Mouse (Mus musculus): ENCODE results near the gene Ttf2. TPM values are rescaled to one million over a fixed set of nuclear protein-coding genes. Genes with fewer than 3 reads are reported as not detected.
A peak's percentile ranks its signal among the peaks of the same experiment; 100 is the strongest.

Gene Ttf2
- 13.2 and 14.4 TPM in 2 replicates for total RNA-seq (2021)
- long read RNA-seq, full-length matches to known transcripts, result 7 of 12 reads
- long read RNA-seq, partial matches to known transcripts, result 4 of 12 reads
- long read RNA-seq, other reads (novel, unspliced or antisense), result 1 of 12 reads

DNA sequence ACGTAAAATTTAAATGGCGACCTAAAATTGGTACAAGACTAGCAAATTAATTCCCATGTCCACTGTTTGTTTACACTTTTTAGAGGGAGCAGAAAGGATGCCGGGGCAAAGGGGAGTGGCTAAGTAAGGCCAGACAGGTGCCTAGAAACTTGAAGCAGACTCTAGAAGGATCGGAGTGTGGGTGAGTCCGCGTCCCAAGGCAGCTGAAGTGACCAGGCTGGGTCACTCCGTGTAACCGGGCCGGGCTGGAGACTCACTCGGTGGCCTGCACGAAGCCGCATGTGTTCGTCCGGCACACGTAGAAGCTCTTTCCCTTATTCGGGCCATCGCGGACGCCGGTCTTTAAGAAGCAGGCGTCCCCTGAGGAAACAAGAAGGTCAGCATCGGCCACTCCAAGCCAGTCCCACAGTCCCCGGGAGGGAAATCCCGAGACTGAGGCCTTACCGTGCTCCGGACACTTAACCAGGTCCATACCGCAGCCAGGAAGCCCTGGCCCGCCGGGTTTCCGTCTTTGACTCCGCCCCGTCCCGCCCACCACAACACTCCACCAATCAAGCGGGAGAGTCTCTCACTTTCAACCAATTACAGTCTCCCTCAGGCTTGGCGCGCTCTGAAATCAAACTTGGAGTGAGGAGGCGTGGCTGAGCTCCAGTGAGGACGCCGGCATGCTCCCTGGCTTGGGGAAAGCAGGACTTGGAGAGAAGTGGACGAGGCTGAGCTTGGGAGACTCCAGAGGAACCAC, at the start of gene Ttf2:
Gene Ttf2, minus strand, starts transcription at position 488 of the 742 bp plus-strand sequence.
- peak; percentile 93 for DNase-seq

DNA sequence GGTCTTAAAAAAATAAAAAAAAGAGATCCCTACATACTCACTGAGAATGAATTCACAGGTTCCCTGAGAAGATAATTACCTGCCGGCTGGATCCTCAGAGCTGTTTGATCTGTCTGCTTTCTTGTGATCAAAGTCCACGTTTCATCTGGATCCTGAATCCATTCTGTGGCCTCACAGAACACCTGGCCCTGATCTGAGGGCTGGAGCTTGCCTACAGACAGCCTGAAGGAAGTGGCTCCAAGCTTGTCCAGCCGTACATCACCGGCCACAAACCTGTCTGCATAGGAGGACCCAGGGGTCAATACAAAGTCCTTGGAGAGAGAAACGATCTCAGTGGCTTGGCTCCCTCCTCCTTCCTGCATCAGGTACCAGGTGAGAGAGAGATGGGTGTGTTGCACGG, 49.0 kb upstream of the Ttf2 start:
- DNase-seq, result no peak

DNA sequence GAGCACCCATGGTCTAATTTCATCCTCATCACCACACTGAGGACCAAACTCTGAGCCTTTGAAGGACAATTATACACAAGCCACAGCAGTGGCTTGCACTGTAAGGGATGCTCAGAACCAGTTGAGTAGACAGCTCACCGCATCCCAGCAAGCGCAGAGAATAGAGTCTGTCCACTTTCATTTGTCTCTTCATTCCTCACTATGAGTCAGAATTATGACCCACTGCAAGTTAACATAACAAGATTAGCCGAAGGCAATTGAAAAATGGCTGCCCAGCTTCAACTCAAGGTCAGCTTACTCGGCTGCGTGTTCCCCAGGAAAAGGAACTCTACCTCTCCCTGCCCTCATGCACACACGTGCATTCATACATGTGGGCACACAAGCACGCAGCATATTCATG, 46.6 kb upstream of the Ttf2 start:
- DNase-seq, result no peak

DNA sequence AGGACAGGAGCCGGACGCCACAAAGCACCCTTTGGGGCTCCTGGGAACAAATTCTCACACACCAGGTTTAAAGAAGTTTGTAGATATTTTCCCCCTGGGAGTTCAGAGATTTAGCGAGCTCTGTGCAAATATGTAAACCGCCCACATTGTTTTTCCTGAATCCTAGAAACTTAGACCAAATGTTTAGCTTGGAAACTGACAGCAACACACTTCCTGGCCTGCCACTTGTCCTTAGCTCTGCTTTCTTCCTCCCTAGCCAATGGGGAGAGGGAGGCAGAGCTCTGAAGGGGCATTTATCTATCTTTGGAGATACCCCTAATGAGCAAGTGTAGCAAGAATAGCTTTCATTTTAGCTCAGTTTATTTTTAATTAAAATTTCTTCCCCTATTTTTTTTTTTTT, 45.8 kb upstream of the Ttf2 start:
- DNase-seq, result no peak

DNA sequence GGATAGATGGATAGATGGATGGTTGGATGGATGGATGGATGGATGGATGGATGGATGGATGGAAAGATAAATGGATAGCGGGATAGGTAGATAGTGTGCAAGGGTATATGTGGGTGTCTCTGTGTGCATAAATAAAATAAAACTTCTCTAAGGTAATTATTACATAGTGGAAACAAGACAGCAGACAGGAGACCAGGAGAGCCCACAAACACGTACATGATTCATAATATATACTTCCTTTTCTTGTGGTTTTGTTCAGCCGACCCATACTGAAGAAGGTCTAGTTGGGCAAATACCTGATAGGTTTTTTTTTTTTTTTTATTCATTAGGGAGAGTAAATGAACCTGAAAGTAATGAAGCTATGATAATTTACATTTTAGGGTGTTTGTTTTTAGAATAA, 44.1 kb upstream of the Ttf2 start:
- no peak for DNase-seq

DNA sequence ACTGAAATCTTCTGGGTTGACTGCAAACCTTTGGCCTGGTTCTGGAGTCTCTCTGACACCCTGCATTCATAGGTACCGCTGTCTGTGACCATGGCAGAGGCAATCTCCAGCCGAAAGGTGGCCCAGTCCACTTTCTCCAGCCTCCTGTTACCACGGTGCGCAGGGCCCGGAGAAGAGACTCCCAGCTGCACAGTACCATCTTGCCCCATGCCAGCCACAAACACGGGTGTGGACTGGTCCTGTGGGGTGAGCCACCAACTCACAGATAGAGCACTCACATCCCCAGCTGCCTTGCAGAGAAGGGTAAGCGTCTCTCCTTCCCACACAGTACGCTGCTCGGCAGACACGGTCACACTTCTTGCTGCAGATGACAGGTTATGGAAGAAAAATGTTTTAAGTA, 43.5 kb upstream of the Ttf2 start:
- DNase-seq, result no peak

DNA sequence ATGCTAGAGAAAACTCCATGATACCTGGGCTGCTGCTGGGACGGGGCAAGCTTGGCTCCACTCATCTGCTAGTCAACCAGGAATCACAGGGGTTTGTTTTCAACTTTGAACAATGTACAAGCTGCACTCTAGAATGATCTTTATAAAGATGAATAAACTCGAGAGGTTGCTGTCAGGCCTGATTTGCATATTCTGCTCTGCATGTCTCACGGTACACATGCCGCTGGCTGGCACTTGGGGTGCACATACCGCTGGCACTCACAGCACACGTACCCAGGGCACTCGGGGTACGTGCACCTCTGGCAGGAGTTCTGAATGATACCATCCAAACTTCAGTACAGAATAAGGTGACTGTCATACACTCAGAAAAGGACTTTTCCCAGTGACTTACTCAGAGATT, 43.1 kb upstream of the Ttf2 start:
- no peak for DNase-seq

DNA sequence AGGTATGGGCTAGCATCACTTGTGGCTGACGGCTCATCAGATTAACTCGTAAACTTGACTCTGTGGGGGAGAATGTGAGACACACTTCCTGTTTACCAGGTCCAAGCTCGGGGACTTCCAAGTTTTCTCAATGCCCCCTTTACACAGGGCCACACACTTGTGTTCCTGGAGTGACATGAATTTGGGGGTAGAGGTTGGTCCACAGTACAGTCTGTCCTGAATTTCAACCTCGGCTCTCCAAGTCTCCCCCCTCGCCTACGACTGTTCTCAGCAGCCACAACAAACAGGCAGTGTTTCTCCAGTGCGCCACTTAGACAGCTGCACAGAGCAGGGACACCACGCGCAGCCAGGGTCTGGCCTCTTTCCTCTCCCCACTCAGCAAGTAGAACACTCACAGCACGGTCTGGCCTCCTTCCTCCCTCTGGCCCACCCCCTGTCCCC, 42.7 kb upstream of the Ttf2 start:
- DNase-seq, result no peak

DNA sequence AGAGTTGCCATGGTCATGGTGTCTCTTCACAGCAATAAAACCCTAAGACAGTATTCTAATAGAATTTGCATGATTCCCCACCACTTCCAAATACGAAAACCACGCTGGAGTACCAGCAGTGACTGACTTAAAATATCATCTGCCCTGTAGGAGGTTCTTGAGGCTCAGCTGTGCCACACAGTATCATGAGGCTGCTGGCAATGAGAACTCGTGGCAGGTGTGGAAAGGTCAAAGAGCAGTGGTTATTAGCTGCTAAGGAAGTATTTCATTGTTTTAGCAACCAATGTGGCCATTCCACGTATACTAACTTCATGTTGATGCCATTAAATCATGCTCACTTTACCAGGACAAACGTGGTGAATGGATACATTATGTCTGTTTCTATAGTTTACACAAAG, 41.7 kb upstream of the Ttf2 start:
- DNase-seq, result no peak

DNA sequence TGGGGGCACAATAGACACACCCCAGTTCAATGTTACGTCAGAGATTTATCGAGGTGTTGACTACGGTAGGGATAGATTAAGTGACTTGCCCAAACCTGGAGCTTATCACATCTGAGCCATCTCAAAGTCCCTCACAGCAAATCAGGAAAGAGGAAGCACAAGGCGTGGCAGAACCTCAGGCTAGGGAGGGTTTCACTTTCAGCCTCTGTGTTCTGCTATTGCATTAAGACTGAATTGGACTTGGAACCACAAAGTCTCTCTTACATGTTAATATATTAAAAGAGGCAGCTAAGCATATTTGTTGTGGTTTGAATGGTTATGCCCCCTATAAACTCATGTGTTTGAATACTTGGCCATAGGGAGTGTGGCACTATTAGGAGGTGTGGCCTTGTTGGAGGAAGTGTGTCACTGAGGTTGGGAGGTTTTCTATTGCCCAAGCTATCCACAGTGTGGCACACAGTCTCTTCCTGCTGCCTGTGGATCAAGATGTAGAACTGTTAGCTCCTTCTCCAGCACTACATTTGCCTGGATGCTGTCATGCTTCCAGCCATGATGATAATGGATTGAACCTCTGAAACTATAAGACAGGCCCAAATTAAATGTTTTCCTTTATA, 41.2 kb upstream of the Ttf2 start:
- no peak for DNase-seq

DNA sequence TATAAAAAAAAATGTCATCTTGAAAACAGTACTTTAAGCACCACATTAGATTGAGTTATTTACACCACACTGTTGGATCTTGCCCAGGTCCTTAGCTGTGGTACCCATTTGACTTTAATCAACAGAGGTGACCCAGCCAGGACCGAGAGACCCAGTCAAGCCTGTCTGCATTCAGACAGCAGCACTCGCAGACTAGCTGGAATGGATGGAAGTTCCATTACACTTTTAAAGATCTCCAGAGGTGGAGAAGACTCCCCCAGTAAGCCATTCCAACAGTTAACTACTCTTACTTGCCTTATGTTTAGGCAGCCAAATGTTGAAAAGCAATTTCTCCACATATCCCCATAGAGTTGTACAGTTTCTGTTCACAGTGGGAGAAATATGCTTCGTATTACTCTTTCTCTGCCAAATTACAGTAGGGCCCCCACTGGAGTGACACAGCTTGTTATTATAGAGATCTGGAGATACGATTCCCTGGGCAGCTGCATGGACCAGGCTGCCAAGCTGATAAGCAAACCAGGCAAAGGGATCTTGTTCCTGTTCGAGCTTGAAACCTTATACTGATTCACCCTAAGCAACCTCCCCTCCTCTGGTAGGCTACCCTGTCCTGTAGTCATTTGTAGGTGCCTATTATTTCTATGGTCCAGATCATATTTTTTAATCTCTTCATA, 37.8 kb upstream of the Ttf2 start:
- DNase-seq, result no peak

DNA sequence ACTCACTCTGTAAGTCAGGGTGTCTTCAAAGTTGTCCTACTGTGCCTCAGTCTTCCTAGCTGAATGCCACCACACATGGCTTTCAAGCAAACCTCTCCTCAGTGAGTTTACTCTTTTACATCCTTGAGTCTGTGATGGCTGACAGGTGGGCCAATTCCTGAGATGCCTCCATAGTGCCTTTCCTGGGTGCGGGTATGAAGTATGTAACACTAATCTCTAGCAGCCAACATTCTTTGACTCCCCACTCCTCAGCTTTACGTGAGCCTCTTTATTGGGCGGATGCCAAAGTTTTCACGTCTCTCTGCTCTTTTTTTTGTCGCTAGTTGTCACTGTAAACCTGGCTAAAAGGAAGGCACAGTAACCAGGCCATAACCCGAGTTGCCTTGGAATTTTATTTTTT, 35.9 kb upstream of the Ttf2 start:
- no peak for DNase-seq

DNA sequence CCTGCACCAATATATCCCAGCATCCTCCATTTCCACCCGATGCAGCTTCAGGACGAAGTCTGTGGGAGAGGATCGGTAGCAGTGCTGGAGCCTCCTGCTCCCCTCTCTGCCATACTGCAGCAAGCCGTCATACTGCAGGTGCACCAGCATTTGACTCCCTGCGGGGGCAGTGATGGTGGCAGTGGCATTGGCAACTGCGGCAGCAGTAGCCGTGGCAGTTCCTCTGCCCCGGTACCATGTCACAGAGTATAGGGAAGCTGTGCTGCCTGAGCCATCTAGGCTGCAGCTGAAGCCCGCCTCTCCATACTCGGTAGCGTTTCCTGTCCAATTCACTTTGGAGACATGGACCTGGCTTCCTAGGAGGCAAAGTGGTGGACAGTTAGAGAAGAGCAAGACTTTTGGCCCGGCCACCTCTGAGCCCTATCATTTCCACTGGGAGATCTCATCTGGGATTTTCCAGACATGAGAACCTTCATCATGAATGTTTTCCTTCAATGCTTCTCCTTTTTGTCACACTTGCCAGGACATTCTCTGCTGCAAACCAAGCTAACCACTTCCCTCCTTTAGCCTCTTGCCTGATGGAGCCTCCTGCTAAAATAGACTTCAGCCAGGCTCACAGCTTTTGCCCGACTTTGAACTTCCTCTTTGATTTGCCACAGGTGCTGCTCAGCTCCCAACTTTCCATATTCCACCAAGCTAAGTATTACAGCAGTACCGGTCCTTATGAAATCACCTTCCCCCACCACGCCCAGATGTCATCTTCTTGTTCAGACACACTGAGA, 34.3 kb upstream of the Ttf2 start:
- no peak for DNase-seq

DNA sequence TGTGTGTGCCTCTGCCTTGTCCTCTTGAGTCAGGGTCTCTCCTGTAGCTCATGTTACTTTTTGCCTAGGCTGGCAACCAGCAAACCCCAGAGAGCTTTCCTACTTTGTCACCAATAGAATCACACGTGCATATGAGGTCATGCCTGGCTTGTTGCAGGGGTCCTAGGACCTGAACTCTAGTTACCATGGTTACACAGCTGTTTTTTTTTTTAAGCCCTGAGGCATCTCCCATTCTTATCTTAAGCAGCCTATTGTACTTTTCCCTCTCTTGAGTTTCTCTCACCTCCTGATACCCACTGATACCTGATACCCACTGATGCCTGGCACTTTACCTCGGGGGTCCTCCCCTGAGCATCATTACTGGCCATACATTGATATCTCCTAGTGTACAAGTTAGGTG, 30.3 kb upstream of the Ttf2 start:
- no peak for DNase-seq

DNA sequence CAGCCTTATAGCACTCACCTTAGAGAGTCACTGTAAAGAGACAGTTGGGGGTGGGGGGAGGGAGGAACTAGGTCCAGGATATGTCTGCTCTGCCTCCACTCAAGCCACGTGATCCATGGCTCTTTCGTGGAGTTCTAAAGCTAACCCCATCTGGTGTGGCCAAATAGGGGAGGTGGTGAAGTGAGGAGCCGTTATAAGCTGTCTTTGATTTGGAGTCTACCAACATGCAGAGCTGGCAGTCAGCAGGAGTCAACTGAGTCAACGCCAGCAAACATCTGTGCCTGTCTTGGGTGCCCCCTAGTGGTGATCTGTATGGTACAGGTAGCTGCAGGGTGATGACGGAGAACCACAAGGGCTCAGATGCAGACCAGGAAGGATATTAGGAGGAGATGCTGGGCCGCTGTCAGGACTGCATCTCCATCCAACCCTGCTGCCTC, 29.5 kb upstream of the Ttf2 start:
- peak; percentile 70 for DNase-seq

DNA sequence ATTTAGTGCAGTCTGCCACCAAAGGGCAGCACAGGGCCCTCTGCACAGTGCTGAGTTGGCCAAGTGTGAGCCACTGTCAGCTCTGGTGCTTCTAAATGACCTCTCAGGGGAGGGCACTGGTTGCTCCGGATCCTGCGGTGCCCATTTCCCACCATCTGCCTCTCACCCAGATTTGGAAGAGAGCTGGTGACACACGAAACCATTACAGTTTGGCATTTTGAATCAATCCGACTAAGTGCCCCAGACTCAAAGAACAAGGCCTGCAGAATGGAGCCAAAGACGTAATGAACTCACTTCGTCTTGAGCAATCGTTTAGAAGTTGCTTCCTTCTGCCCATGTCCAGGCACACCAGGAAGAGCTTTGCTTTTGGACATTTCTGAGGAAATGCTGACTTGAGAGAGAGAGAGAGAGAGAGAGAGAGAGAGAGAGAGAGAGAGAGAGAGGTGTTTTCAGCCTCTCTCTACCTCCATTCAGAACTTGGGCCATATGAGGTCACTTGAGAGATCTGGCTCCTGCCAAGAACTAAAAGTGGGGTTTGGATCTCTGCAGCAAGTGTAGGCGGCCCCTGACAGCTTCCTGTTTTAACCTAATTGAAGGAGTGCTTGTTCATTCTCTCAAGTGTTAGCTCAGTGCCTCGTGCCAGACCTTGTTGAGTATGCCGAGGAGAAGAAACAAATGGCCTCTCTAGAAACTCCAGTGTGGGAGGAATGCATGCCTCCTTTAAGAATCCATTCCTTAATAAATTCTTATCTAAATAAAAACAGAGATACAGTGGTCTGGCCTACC, 28.5 kb upstream of the Ttf2 start:
- no peak for DNase-seq

DNA sequence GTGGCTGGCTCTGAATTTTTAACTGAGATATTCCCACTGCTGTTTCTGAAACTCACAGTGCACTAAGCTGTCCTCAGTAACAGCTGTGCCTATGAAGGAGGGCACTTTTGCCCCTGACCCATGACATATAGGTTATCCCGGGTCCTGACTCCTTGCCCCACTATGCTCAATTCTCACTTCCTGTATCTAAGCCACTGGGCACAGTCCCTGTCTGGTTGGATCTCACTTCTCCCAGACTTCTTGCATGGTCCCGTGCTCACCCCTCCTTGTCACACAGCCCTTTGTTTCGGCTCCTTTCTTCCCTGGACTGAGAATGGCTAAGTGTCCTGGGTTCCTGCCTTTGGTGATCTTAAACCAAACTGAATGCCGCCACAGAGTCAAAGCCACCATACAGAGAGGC, 24.8 kb upstream of the Ttf2 start:
- DNase-seq, result no peak

DNA sequence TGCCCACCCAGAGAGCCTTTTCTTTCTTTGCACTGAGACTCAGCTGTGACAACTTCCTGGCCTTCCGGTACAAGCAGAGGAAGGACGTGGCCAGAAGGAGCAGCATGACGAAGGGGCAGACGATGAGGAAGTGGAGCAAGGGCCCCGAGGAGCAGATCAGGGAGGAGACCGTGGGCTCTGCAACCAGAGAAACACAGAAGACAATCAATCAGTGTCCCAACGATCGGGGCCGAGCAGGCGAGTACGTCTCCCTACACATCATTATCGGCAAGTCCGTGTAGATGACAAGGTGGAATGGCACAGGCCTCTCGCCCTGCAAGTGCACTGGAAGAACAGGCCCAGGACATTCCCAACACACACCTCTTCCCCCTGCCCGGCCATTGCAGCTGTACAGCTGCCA, 24.3 kb upstream of the Ttf2 start:
- DNase-seq, result no peak

DNA sequence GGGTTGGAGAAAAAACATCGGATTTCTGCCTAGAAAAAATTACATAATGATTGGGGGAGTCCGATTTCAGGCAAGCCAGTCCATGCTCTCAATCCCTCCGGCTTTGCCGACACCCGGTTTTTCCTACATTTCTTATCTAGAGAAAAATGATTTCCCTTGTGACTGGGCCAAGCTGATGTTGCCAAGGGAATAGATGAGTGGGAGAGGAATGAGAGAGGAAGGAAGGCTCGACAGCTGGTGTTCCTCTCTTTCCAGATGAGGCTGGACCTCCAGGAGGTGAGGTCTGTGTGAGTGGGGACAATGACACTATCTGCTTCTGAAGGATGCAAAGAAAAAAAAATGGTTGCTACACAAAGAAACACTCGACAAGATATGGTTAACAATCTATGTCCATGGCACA, 23.7 kb upstream of the Ttf2 start:
- DNase-seq, result no peak

DNA sequence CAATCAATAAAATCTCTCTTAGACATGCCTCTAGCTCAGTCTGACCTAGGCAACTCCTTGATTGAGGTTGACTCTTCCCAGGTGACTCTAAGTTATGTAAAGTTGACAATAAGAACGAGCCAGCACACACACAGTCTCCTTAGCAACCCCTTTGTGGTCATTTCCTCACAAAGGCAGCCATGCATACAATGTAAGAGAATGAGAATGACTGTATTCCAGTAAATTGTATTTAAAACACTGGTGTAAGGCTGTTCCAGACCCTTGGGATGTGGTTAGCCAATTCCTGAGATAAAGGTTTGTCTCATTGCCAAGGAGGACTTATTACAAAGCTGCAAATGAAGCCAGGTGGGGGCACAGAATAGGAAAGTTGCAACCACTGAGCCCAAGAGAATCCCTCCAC, 20.8 kb upstream of the Ttf2 start:
- DNase-seq, result no peak

DNA sequence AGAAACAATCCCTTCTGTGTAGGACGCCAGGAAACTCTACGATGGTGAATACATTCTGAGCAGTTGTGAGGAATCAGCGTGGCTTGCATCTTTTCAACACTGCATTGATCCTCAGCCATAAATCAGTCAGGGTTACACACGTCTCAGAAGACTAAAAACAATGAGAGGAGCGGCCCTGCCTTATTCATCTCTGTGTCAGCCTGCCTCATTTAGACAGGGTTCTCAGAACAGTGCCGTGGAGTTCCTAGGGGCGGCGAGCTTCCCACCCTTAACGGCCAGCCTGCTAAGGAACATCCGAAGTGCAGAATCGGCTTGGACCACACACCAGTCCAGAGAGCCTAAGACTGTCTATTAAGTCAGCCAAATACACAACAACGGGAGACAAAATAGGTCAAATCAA, 20.0 kb upstream of the Ttf2 start:
- no peak for DNase-seq

DNA sequence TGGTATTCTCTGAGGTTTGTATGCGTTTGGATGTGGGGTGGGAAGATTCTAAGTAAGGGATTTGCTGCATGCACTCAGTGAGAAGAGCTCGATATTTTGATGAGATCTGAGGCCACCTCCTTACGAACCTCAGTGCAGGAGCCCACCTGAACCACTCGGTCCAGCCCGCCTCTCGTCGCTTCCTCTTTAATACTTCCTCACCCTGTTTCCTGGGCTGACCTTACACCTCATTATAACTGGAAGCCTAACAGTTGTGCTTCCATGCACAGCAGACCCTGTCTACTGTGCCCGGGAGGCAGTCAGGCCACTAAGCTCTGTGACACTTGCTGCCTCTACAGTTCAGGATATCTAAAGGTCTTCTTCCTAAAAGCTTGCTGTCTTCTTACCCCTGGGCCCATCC, 9.8 kb upstream of the Ttf2 start:
- no peak for DNase-seq

Data from adrenal gland, postnatal 25 days (tissue).